Mouse (Mus musculus) midbrain, embryonic 16.5 days (tissue): ENCODE data around the gene Plekhj1. TPM values are rescaled to one million over a fixed set of nuclear protein-coding genes. Genes with fewer than 3 reads are reported as not detected.
A peak's percentile ranks its signal among the peaks of the same experiment; 100 is the strongest.
"Not testable (repeated sequence)": the region's sequence is repeated elsewhere in the genome, so short reads cannot be mapped to it uniquely, and the experiment has no call there.

Source experiments
- ATAC-seq: fragments of 200-750 bp; cut with Nextera tagmentation; 2 replicates; pipeline ENCODE4 v1.8.0; 2017; ENCODE audit warnings: moderate TSS enrichment
- H3K27ac ChIP-seq: fragments of 300-500 bp; sonication (generic); 2 replicates; pipeline ENCODE4 v1.5.1; 2014; ENCODE audit warnings: mild to moderate bottlenecking, low read length, mixed read lengths
- H3K27me3 ChIP-seq: fragments of 300-500 bp; sonication (generic); 2 replicates; pipeline ENCODE4 v1.6.1; 2014; ENCODE audit warnings: low read depth, low read length, mixed read lengths; ENCODE audit not compliant: control insufficient read depth, insufficient read depth
- H3K36me3 ChIP-seq: fragments of 300-500 bp; sonication (generic); 2 replicates; pipeline ENCODE4 v1.6.1; 2014; ENCODE audit warnings: mild to moderate bottlenecking, low read length, moderate library complexity, mixed read lengths; ENCODE audit not compliant: control insufficient read depth, insufficient read depth
- H3K4me1 ChIP-seq: fragments of 300-500 bp; sonication (generic); 2 replicates; pipeline ENCODE4 v1.6.1; 2014; ENCODE audit warnings: mild to moderate bottlenecking, low read length, mixed read lengths; ENCODE audit not compliant: control insufficient read depth, insufficient read depth
- H3K4me2 ChIP-seq: fragments of 300-500 bp; sonication (generic); 2 replicates; pipeline ENCODE4 v1.6.1; 2014; ENCODE audit warnings: mild to moderate bottlenecking, low read length, mixed read lengths
- H3K4me3 ChIP-seq: fragments of 300-500 bp; sonication (generic); 2 replicates; pipeline ENCODE4 v1.5.1; 2014; ENCODE audit warnings: low read depth, mild to moderate bottlenecking, low read length, moderate library complexity, mixed read lengths
- H3K9ac ChIP-seq: fragments of 300-500 bp; sonication (generic); 2 replicates; pipeline ENCODE4 v1.6.1; 2014; ENCODE audit warnings: low read depth, low read length, mixed read lengths
- H3K9me3 ChIP-seq: fragments of 300-500 bp; sonication (generic); replicated peaks from 2 replicates; pipeline ENCODE4 v1.6.1; 2014; ENCODE audit warnings: mild to moderate bottlenecking, low read length, mixed read lengths; ENCODE audit not compliant: control insufficient read depth, poor library complexity, severe bottlenecking
- WGBS: fragments of 180-500 bp; shearing (Covaris S2); extraction: QIAGEN DNeasy Blood & Tissue Kit; methylation state at CpG from one replicate; pipeline ENCODE4 v1.1.7; 2014; 5-methylcytosine and 5-hydroxymethylcytosine counted together
- polyA plus RNA-seq: library from polyadenylated mRNA; unstranded; fragments of >200 nt; fragmentation: Nextera tagmentation; extraction: Ambion mirVana; gene quantifications from 2 replicates; pipeline ENCODE4 v1.2.1, GENCODE M21; 2015

Gene Plekhj1
- polyA plus RNA-seq, 1 experiment from 2014 or later, result 121 TPM

- Histone ChIP-seq H3K27me3 (peaks cover 31% of the 10 kb centered on the region), H3K4me3 (no peak overlapping the region), H3K4me2 (no peak overlapping the region), H3K9me3 (no peaks in the 10 kb centered on the region), H3K9ac (no peak overlapping the region), H3K27ac (no peak overlapping the region), H3K36me3 (peaks cover 11% of the 10 kb centered on the region), H3K4me1 (no peaks in the 10 kb centered on the region; the same call in 1 of the 2 replicates)
- WGBS, result 53% methylated on average over 2 of the region's 2 CpGs
- no peak for ATAC-seq
Observed at GRCm38 (mm10) chr10:80838346-80838912, 40.0 kb upstream of the Plekhj1 start.

GRCm38 (mm10) chr10:80837827-80838226 is 39.4 kb upstream of the Plekhj1 start:
- 10% methylated on average over 2 of the region's 2 CpGs for WGBS
- no peak overlapping the region for H3K9ac ChIP-seq
- ATAC-seq, result no peak
- peaks cover 27% of the 10 kb centered on the region for H3K27me3 ChIP-seq
- no peaks in the 10 kb centered on the region for H3K9me3 ChIP-seq
- H3K36me3 ChIP-seq, result peaks cover 11% of the 10 kb centered on the region
- no peak overlapping the region for H3K4me2 ChIP-seq
- no peak overlapping the region for H3K27ac ChIP-seq
- no peaks in the 10 kb centered on the region for H3K4me1 ChIP-seq
- no peak overlapping the region for H3K4me3 ChIP-seq

- no peaks in the 10 kb centered on the region for H3K9me3 ChIP-seq
- WGBS, result 44% methylated on average over 7 of the region's 7 CpGs
- no peaks in the 10 kb centered on the region for H3K4me1 ChIP-seq
- no peak overlapping the region for H3K27ac ChIP-seq
- no peak for ATAC-seq
- H3K36me3 ChIP-seq, result peaks cover 11% of the 10 kb centered on the region
- no peak overlapping the region for H3K4me3 ChIP-seq
- no peak overlapping the region for H3K9ac ChIP-seq
- peaks cover 22% of the 10 kb centered on the region for H3K27me3 ChIP-seq
- no peak overlapping the region for H3K4me2 ChIP-seq
Observed at GRCm38 (mm10) chr10:80836949-80837379, 38.5 kb upstream of the Plekhj1 start.

GRCm38 (mm10) chr10:80835617-80836016 is 37.2 kb upstream of the Plekhj1 start:
- peaks cover 22% of the 10 kb centered on the region for H3K27me3 ChIP-seq
- H3K4me1 ChIP-seq, result no peaks in the 10 kb centered on the region
- H3K27ac ChIP-seq, result no peak overlapping the region
- no peak overlapping the region for H3K9ac ChIP-seq
- ATAC-seq, result no peak
- H3K4me3 ChIP-seq, result no peak overlapping the region
- no peaks in the 10 kb centered on the region for H3K9me3 ChIP-seq
- WGBS, result 55% methylated on average over 30 of the region's 30 CpGs
- H3K36me3 ChIP-seq, result peaks cover 11% of the 10 kb centered on the region
- H3K4me2 ChIP-seq, result peak overlapping the region; percentile 18; the same call in 1 of the 2 replicates

GRCm38 (mm10) chr10:80832818-80833217 is 34.4 kb upstream of the Plekhj1 start:
- Histone ChIP-seq H3K4me1 (peaks cover 15% of the 10 kb centered on the region), H3K27me3 (peaks cover 22% of the 10 kb centered on the region), H3K9ac (no peak overlapping the region), H3K4me2 (no peak overlapping the region), H3K36me3 (peaks cover 21% of the 10 kb centered on the region), H3K4me3 (no peak overlapping the region), H3K9me3 (no peaks in the 10 kb centered on the region), H3K27ac (no peak overlapping the region)
- ATAC-seq, result no peak
- 33% methylated on average over 7 of the region's 7 CpGs for WGBS

- Histone ChIP-seq H3K9me3 (no peaks in the 10 kb centered on the region), H3K4me3 (no peak overlapping the region), H3K27me3 (peaks cover 20% of the 10 kb centered on the region), H3K9ac (no peak overlapping the region), H3K27ac (no peak overlapping the region), H3K36me3 (peaks cover 21% of the 10 kb centered on the region), H3K4me2 (no peak overlapping the region), H3K4me1 (peaks cover 20% of the 10 kb centered on the region)
- 7% methylated on average over 9 of the region's 9 CpGs for WGBS
- no peak for ATAC-seq
Observed at GRCm38 (mm10) chr10:80831136-80831535, 32.7 kb upstream of the Plekhj1 start.

GRCm38 (mm10) chr10:80829359-80830278 is 31.2 kb upstream of the Plekhj1 start:
- Histone ChIP-seq H3K4me1 (peaks cover 20% of the 10 kb centered on the region), H3K4me2 (no peak overlapping the region), H3K27ac (no peak overlapping the region), H3K27me3 (peaks cover 7% of the 10 kb centered on the region), H3K4me3 (no peak overlapping the region), H3K9ac (no peak overlapping the region), H3K36me3 (peaks cover 14% of the 10 kb centered on the region), H3K9me3 (no peaks in the 10 kb centered on the region)
- WGBS, result 71% methylated on average over 1 of the region's 1 CpGs
- ATAC-seq, result no peak

- not testable (repeated sequence) for ATAC-seq, H3K9me3 ChIP-seq, H3K4me3 ChIP-seq, H3K9ac ChIP-seq, H3K36me3 ChIP-seq, H3K27ac ChIP-seq, H3K27me3 ChIP-seq
- WGBS, result 89% methylated on average over 9 of the region's 9 CpGs
- peak overlapping the region; percentile 91 for H3K4me2 ChIP-seq
- peaks cover 20% of the 10 kb centered on the region for H3K4me1 ChIP-seq
Observed at GRCm38 (mm10) chr10:80828587-80828986, 30.2 kb upstream of the Plekhj1 start.

- ATAC-seq, result no peak
- 89% methylated on average over 10 of the region's 10 CpGs for WGBS
Observed at GRCm38 (mm10) chr10:80827870-80828420, 29.5 kb upstream of the Plekhj1 start.

More at GRCm38 (mm10) chr10:80827870-80828420, 29.5 kb upstream of the Plekhj1 start:
- H3K4me2 ChIP-seq, result peak overlapping the region; percentile 91
- no peaks in the 10 kb centered on the region for H3K9me3 ChIP-seq
- H3K4me1 ChIP-seq, result peaks cover 20% of the 10 kb centered on the region
- peaks cover 10% of the 10 kb centered on the region for H3K36me3 ChIP-seq
- H3K27ac ChIP-seq, result no peak overlapping the region
- peak overlapping the region; percentile 92 for H3K9ac ChIP-seq
- H3K4me3 ChIP-seq, result peak overlapping the region; percentile 85
- no peaks in the 10 kb centered on the region for H3K27me3 ChIP-seq
